Comparison of ENCODE assay signal across 10 mouse cellular contexts in genomic region chr11:74584946-74585723, GRCm38 (mm10). TPM values are rescaled to one million over a fixed set of nuclear protein-coding genes. Genes with fewer than 3 reads are reported as not detected.
DNase-seq lines count a peak whose midpoint lies in the region; ATAC-seq and TF ChIP-seq lines count a peak whose summit lies in the region.
"Had no signal": no experiment of that assay in that cellular context is flagged by ENCODE, and none has a peak within 500 bp of the region (broad histone marks: within the 10 kb centered on the region; RNA-seq: fewer than 3 reads in every experiment).

No protein-coding gene starts in this region.

- intact Hi-C loops in left cerebral cortex, postnatal 10 days (cut with DNase I): no loop called here
- intact Hi-C loops in left cerebral cortex, postnatal 4 days (cut with DNase I): no loop called here

- peaks cover 19% of the 10 kb centered on the region for H3K27me3 ChIP-seq in lung, postnatal 0 days (replicated peaks; ENCODE audit: insufficient read depth, low read length)
- peaks cover 10% of the 10 kb centered on the region for H3K27me3 ChIP-seq in stomach, postnatal 0 days (ENCODE audit: control insufficient read depth, insufficient read depth, low read length)

- peak; percentile 13 to 41 for DNase-seq in adrenal gland, adult (ENCODE audit: inconsistent age in 2 of 2, low spot score in 1 of 2)
- DNase-seq in adrenal gland, adult 18-20 months (ENCODE audit: low spot score in 2 of 2): no peak
- DNase-seq in lung, postnatal 0 days (ENCODE audit: low spot score): peak; percentile 33
- no peak for DNase-seq in lung, adult 2 months
- peak; percentile 29 for DNase-seq in embryo, embryonic 9.5 days (ENCODE audit: extremely low spot score)
- peak; percentile 69 for DNase-seq in stomach, postnatal 0 days (ENCODE audit: low spot score)
- DNase-seq in left cerebral cortex, postnatal 10 days (ENCODE audit: extremely low spot score in 1 of 2, low spot score in 2 of 2): no peak
- no peak for DNase-seq in left cerebral cortex, postnatal 4 days
- DNase-seq: B cell, adult 2 months had no signal

- H3K4me1 ChIP-seq in lung, postnatal 0 days (ENCODE audit: insufficient read depth, low read depth, low read length): no peaks in the 10 kb centered on the region
- no peaks in the 10 kb centered on the region for H3K4me1 ChIP-seq in lung, adult 2 months (ENCODE audit: control insufficient read depth, insufficient read depth, low read length)
- no peaks in the 10 kb centered on the region for H3K4me1 ChIP-seq in stomach, postnatal 0 days (replicated peaks; ENCODE audit: control insufficient read depth, insufficient read depth)

- TF ChIP-seq EP300 in lung, postnatal 0 days (IDR thresholded peaks at IDR 0.05): no peak
- TF ChIP-seq EP300 in stomach, postnatal 0 days (optimal IDR thresholded peaks at IDR 0.05): no peak

- no peaks in the 10 kb centered on the region for H3K9me3 ChIP-seq in lung, postnatal 0 days (ENCODE audit: low read length)
- no peaks in the 10 kb centered on the region for H3K9me3 ChIP-seq in stomach, postnatal 0 days (ENCODE audit: control insufficient read depth, low read length)
- H3K9me3 ChIP-seq: embryonic facial prominence, embryonic 13.5 days had no signal

- H3K27ac ChIP-seq in lung, postnatal 0 days (ENCODE audit: low read length): no peak overlapping the region
- H3K27ac ChIP-seq in stomach, postnatal 0 days (replicated peaks): no peak overlapping the region
- H3K27ac ChIP-seq: embryonic facial prominence, embryonic 13.5 days had no signal

- 60% methylated on average over 10 of the region's 10 CpGs for WGBS in lung, postnatal 0 days
- 59% methylated on average over 10 of the region's 10 CpGs for WGBS in lung, adult 2 months
- 62% methylated on average over 10 of the region's 10 CpGs for WGBS in stomach, postnatal 0 days

- no peak for ATAC-seq in lung, postnatal 0 days
- ATAC-seq in stomach, postnatal 0 days (ENCODE audit: low FRiP score, low TSS enrichment): peak; percentile 50; the same call in 1 of the 2 replicates

- TF ChIP-seq CTCF in lung, postnatal 0 days (IDR thresholded peaks at IDR 0.05): no peak
- TF ChIP-seq CTCF in lung, adult 2 months (IDR thresholded peaks at IDR 0.05; ENCODE audit: insufficient read depth, low read length): no peak
- no peak for TF ChIP-seq CTCF in stomach, postnatal 0 days (IDR thresholded peaks at IDR 0.05; ENCODE audit: low read depth)

- no peaks in the 10 kb centered on the region for H3K36me3 ChIP-seq in lung, postnatal 0 days (ENCODE audit: insufficient read depth, low read length)
- no peaks in the 10 kb centered on the region for H3K36me3 ChIP-seq in stomach, postnatal 0 days (ENCODE audit: control insufficient read depth, insufficient read depth, low read length)
- H3K36me3 ChIP-seq: embryonic facial prominence, embryonic 13.5 days had no signal

- no peak overlapping the region for H3K9ac ChIP-seq in lung, postnatal 0 days (replicated peaks; ENCODE audit: low read depth)
- no peak overlapping the region for H3K9ac ChIP-seq in stomach, postnatal 0 days (ENCODE audit: low read length)
- H3K9ac ChIP-seq: embryonic facial prominence, embryonic 13.5 days had no signal

- no peak overlapping the region for H3K4me3 ChIP-seq in lung, postnatal 0 days (ENCODE audit: low read depth, low read length)
- H3K4me3 ChIP-seq in lung, adult 2 months (replicated peaks; ENCODE audit: extremely low read depth, low read depth, low read length): no peak overlapping the region
- no peak overlapping the region for H3K4me3 ChIP-seq in stomach, postnatal 0 days (ENCODE audit: low read depth, low read length)
- H3K4me3 ChIP-seq: embryonic facial prominence, embryonic 13.5 days had no signal

- H3K4me2 ChIP-seq in lung, postnatal 0 days (replicated peaks; ENCODE audit: low read depth, low read length): no peak overlapping the region
- H3K4me2 ChIP-seq in stomach, postnatal 0 days (replicated peaks; ENCODE audit: low read depth): no peak overlapping the region
- H3K4me2 ChIP-seq: embryonic facial prominence, embryonic 13.5 days had no signal

- no peak for TF ChIP-seq POLR2A in lung, adult 2 months (IDR thresholded peaks at IDR 0.05; ENCODE audit: borderline replicate concordance, extremely low read depth, low read depth, low read length)

RNA-seq across cellular contexts. Expression of gene Rap1gap2, which starts 25.6 kb away (rescaled TPM):
- total RNA-seq in adrenal gland, adult 18-20 months (2021): 10 to 100 TPM in 1 of 2 experiments, 1 to 10 TPM in 1; 8.2 to 10.9 TPM
- polyA plus RNA-seq in lung, postnatal 0 days (2015; fragmentation: Nextera tagmentation; extraction: Ambion mirVana): 1.1 and 1.2 TPM in 2 replicates
- polyA plus RNA-seq in lung, adult 2 months (2012; rRNA removed): 7.0 and 8.9 TPM in 2 replicates
- 7.6 and 8.2 TPM in 2 replicates for polyA plus RNA-seq in stomach, postnatal 0 days (2015; fragmentation: Nextera tagmentation; extraction: Ambion mirVana)
- total RNA-seq in left cerebral cortex, postnatal 10 days (2021): 100 to 1,000 TPM; 135 to 139 TPM
- total RNA-seq in left cerebral cortex, postnatal 4 days (2021): 10 to 100 TPM; 77.8 to 87.8 TPM

RNA-seq across cellular contexts. Expression of gene Ccdc92b, which starts 34.3 kb away (rescaled TPM):
- total RNA-seq in adrenal gland, adult 18-20 months (2021): 1 to 10 TPM; 3.0 to 3.7 TPM
- polyA plus RNA-seq in lung, postnatal 0 days (2015; fragmentation: Nextera tagmentation; extraction: Ambion mirVana): 0.69 and 0.85 TPM in 2 replicates
- 0.51 TPM in 2 replicates for polyA plus RNA-seq in lung, adult 2 months (2012; rRNA removed)
- 0.55 and 0.62 TPM in 2 replicates for polyA plus RNA-seq in stomach, postnatal 0 days (2015; fragmentation: Nextera tagmentation; extraction: Ambion mirVana)
- 10 to 100 TPM; 19.2 to 20.8 TPM for total RNA-seq in left cerebral cortex, postnatal 10 days (2021)
- total RNA-seq in left cerebral cortex, postnatal 4 days (2021): 10 to 100 TPM; 16.2 to 17.5 TPM

Comparison
In these comparisons a context has a peak if more than half of its experiments do, and no peak if none do; other contexts are left out.
1. DNase-seq: peak in adrenal gland, adult (2 of 2), lung, postnatal 0 days (single experiment), embryo, embryonic 9.5 days (single experiment) and stomach, postnatal 0 days (single experiment); none in adrenal gland, adult 18-20 months (0 of 2), lung, adult 2 months (single experiment), left cerebral cortex, postnatal 10 days (0 of 2) and left cerebral cortex, postnatal 4 days (single experiment).
2. RNA of gene Rap1gap2, which starts 25.6 kb away (total RNA-seq): 135 to 139 TPM in left cerebral cortex, postnatal 10 days and 77.8 to 87.8 TPM in left cerebral cortex, postnatal 4 days; 8.2 to 10.9 TPM in adrenal gland, adult 18-20 months; every median in the first group is over 4 times any median in the second.